Comparison of ENCODE assay signal across 8 mouse cellular contexts in genomic region chr6:83070311-83071219, GRCm38 (mm10). TPM values are rescaled to one million over a fixed set of nuclear protein-coding genes. Genes with fewer than 3 reads are reported as not detected.
DNase-seq lines count a peak whose midpoint lies in the region; ATAC-seq and TF ChIP-seq lines count a peak whose summit lies in the region.

No protein-coding gene starts in this region.

- H3K79me2 ChIP-seq in heart, adult 2 months (replicated peaks; ENCODE audit: control insufficient read depth, insufficient read depth, low read length), result no peaks in the 10 kb centered on the region

- peak overlapping the region; percentile 45 for H3K4me2 ChIP-seq in heart, embryonic 15.5 days
- H3K4me2 ChIP-seq in liver, embryonic 13.5 days, result peak overlapping the region; percentile 29

- no peak for TF ChIP-seq EP300 in heart, adult 2 months (IDR thresholded peaks at IDR 0.05; ENCODE audit: insufficient read depth, low read depth, low read length)

- H3K9me3 ChIP-seq in heart, embryonic 15.5 days (replicated peaks), result no peaks in the 10 kb centered on the region
- H3K9me3 ChIP-seq in liver, embryonic 13.5 days (replicated peaks), result no peaks in the 10 kb centered on the region

- no peak overlapping the region for H3K9ac ChIP-seq in heart, adult 2 months (ENCODE audit: low read depth, low read length)
- no peak overlapping the region for H3K9ac ChIP-seq in heart, embryonic 15.5 days
- no peak overlapping the region for H3K9ac ChIP-seq in liver, embryonic 13.5 days

- no peaks in the 10 kb centered on the region for H3K36me3 ChIP-seq in heart, adult 2 months (ENCODE audit: control insufficient read depth, insufficient read depth, low read length)
- H3K36me3 ChIP-seq in heart, embryonic 15.5 days, result no peaks in the 10 kb centered on the region
- H3K36me3 ChIP-seq in liver, embryonic 13.5 days, result no peaks in the 10 kb centered on the region
- H3K36me3 ChIP-seq in splenic B cell, adult 2 months (ENCODE audit: control insufficient read depth, insufficient read depth, low read length, poor library complexity, severe bottlenecking), result no peaks in the 10 kb centered on the region

- TF ChIP-seq CTCF in heart, adult 2 months (IDR thresholded peaks at IDR 0.05), result no peak
- no peak for TF ChIP-seq CTCF in bone marrow macrophage, adult 2 months (IDR thresholded peaks at IDR 0.05; ENCODE audit: low read depth, low read length)

- intact Hi-C loops in heart, adult 2 months (cut with DNase I), result no loop called here
- intact Hi-C loops in heart, postnatal 25 days (cut with DNase I), result no loop called here

- H3K4me3 ChIP-seq in heart, adult 2 months, result no peak overlapping the region
- peak overlapping the region; percentile 27 for H3K4me3 ChIP-seq in bone marrow macrophage, adult 2 months (ENCODE audit: insufficient read depth, low read length)
- peak overlapping the region; percentile 37 for H3K4me3 ChIP-seq in heart, embryonic 15.5 days
- peak overlapping the region; percentile 38 for H3K4me3 ChIP-seq in liver, embryonic 13.5 days (replicated peaks)

- WGBS in heart, adult 2 months, result 2% methylated on average over 56 of the region's 58 CpGs
- WGBS in heart, embryonic 15.5 days, result 1% methylated on average over 55 of the region's 58 CpGs
- 2% methylated on average over 58 of the region's 58 CpGs for WGBS in liver, embryonic 13.5 days (ENCODE audit: insufficient replicate concordance)

- DNase-seq in heart, adult 2 months, result peak; percentile 45 to 67
- DNase-seq in heart, postnatal 25 days (ENCODE audit: low spot score), result no peak
- peak; percentile 58 to 71 for DNase-seq in B cell, adult 2 months
- no peak for DNase-seq in liver, embryonic 13.5 days
- peak; percentile 50 for DNase-seq in splenic B cell, adult 2 months (ENCODE audit: low read depth, low spot score)
- DNase-seq in urinary bladder, postnatal 25 days (ENCODE audit: low spot score), result no peak

- H3K27ac ChIP-seq in heart, adult 2 months, result no peak overlapping the region
- no peak overlapping the region for H3K27ac ChIP-seq in bone marrow macrophage, adult 2 months (ENCODE audit: insufficient read depth, low read depth, low read length)
- H3K27ac ChIP-seq in heart, embryonic 15.5 days, result no peak overlapping the region
- H3K27ac ChIP-seq in liver, embryonic 13.5 days, result no peak overlapping the region

- no peaks in the 10 kb centered on the region for H3K4me1 ChIP-seq in heart, adult 2 months (ENCODE audit: control insufficient read depth, insufficient read depth, low read length)
- peaks cover 3% of the 10 kb centered on the region; the same call in 1 of the 2 replicates for H3K4me1 ChIP-seq in bone marrow macrophage, adult 2 months (ENCODE audit: control insufficient read depth, insufficient read depth, low read length)
- peaks cover 30% of the 10 kb centered on the region for H3K4me1 ChIP-seq in heart, embryonic 15.5 days (replicated peaks)
- peaks cover 34% of the 10 kb centered on the region for H3K4me1 ChIP-seq in liver, embryonic 13.5 days (replicated peaks)

- peaks cover 40% of the 10 kb centered on the region for H3K27me3 ChIP-seq in heart, adult 2 months (ENCODE audit: control insufficient read depth, insufficient read depth, low read length)
- H3K27me3 ChIP-seq in heart, embryonic 15.5 days, result peaks cover 99% of the 10 kb centered on the region
- H3K27me3 ChIP-seq in liver, embryonic 13.5 days, result peaks cover 100% of the 10 kb centered on the region
- peaks cover 9% of the 10 kb centered on the region for H3K27me3 ChIP-seq in splenic B cell, adult 2 months (ENCODE audit: control insufficient read depth, insufficient read depth, low read length, poor library complexity, severe bottlenecking)

- TF ChIP-seq POLR2A in heart, adult 2 months (IDR thresholded peaks at IDR 0.05; ENCODE audit: insufficient read depth, low read depth, low read length), result no peak
- TF ChIP-seq POLR2A in bone marrow macrophage, adult 2 months (IDR thresholded peaks at IDR 0.05; ENCODE audit: borderline replicate concordance, low read depth, low read length), result no peak

- ATAC-seq in heart, embryonic 15.5 days (replicated peaks; ENCODE audit: insufficient number of reproducible peaks, insufficient read depth, low FRiP score, low read depth), result no peak; the same call in 1 of the 2 replicates
- ATAC-seq in liver, embryonic 13.5 days (ENCODE audit: low read depth), result no peak

RNA-seq across cellular contexts. Expression of gene Tlx2, which starts 0.5 kb away (rescaled TPM):
- not detected for total RNA-seq in heart, adult 2 months (2021)
- 0.14 TPM in 1 of 2 replicates, not detected in the other for polyA plus RNA-seq in heart, adult 2 months (2012; rRNA removed)
- not detected for total RNA-seq in heart, postnatal 25 days (2021)
- not detected in 2 replicates for polyA plus RNA-seq in bone marrow macrophage, adult 2 months (2012; ENCODE audit: insufficient read depth, insufficient read length, missing spikeins)
- 0.37 and 1.5 TPM in 2 replicates for polyA plus RNA-seq in heart, embryonic 15.5 days (2015; fragmentation: Nextera tagmentation; extraction: Ambion mirVana)
- 0.14 TPM in 1 of 2 replicates, not detected in the other for polyA plus RNA-seq in liver, embryonic 13.5 days (2015; fragmentation: Nextera tagmentation; extraction: Ambion mirVana)

RNA-seq across cellular contexts. Expression of gene Pcgf1, which starts 7.1 kb away (rescaled TPM):
- 1 to 10 TPM; 7.7 to 8.0 TPM for total RNA-seq in heart, adult 2 months (2021)
- 11.5 and 15.5 TPM in 2 replicates for polyA plus RNA-seq in heart, adult 2 months (2012; rRNA removed)
- total RNA-seq in heart, postnatal 25 days (2021), result 1 to 10 TPM; 8.0 to 9.6 TPM
- 31.0 and 37.0 TPM in 2 replicates for polyA plus RNA-seq in bone marrow macrophage, adult 2 months (2012; ENCODE audit: insufficient read depth, insufficient read length, missing spikeins)
- 13.8 and 18.6 TPM in 2 replicates for polyA plus RNA-seq in heart, embryonic 15.5 days (2015; fragmentation: Nextera tagmentation; extraction: Ambion mirVana)
- polyA plus RNA-seq in liver, embryonic 13.5 days (2015; fragmentation: Nextera tagmentation; extraction: Ambion mirVana), result 19.3 and 21.2 TPM in 2 replicates

RNA-seq across cellular contexts. Expression of gene Dqx1, which starts 12.9 kb away (rescaled TPM):
- under 1 TPM; 0.65 to 0.80 TPM for total RNA-seq in heart, adult 2 months (2021)
- 1.4 TPM in 2 replicates for polyA plus RNA-seq in heart, adult 2 months (2012; rRNA removed)
- total RNA-seq in heart, postnatal 25 days (2021), result under 1 TPM; 0.36 to 0.52 TPM
- polyA plus RNA-seq in bone marrow macrophage, adult 2 months (2012; ENCODE audit: insufficient read depth, insufficient read length, missing spikeins), result 0.83 and 1.6 TPM in 2 replicates
- 0.28 and 1.1 TPM in 2 replicates for polyA plus RNA-seq in heart, embryonic 15.5 days (2015; fragmentation: Nextera tagmentation; extraction: Ambion mirVana)
- polyA plus RNA-seq in liver, embryonic 13.5 days (2015; fragmentation: Nextera tagmentation; extraction: Ambion mirVana), result 5.3 and 5.6 TPM in 2 replicates

RNA-seq across cellular contexts. Expression of gene Htra2, which starts 15.5 kb away (rescaled TPM):
- total RNA-seq in heart, adult 2 months (2021), result 10 to 100 TPM; 26.9 to 30.4 TPM
- polyA plus RNA-seq in heart, adult 2 months (2012; rRNA removed), result 35.4 and 37.6 TPM in 2 replicates
- 10 to 100 TPM; 31.8 to 33.9 TPM for total RNA-seq in heart, postnatal 25 days (2021)
- polyA plus RNA-seq in bone marrow macrophage, adult 2 months (2012; ENCODE audit: insufficient read depth, insufficient read length, missing spikeins), result 90.8 and 108 TPM in 2 replicates
- 71.2 and 83.4 TPM in 2 replicates for polyA plus RNA-seq in heart, embryonic 15.5 days (2015; fragmentation: Nextera tagmentation; extraction: Ambion mirVana)
- polyA plus RNA-seq in liver, embryonic 13.5 days (2015; fragmentation: Nextera tagmentation; extraction: Ambion mirVana), result 131 and 132 TPM in 2 replicates

RNA-seq across cellular contexts. Expression of gene Lbx2, which starts 15.6 kb away (rescaled TPM):
- 1 to 10 TPM in 1 of 2 experiments, under 1 TPM in 1; 0.84 to 1.5 TPM for total RNA-seq in heart, adult 2 months (2021)
- polyA plus RNA-seq in heart, adult 2 months (2012; rRNA removed), result 1.5 and 2.2 TPM in 2 replicates
- 1 to 10 TPM; 1.3 TPM for total RNA-seq in heart, postnatal 25 days (2021)
- 0.78 TPM in 1 of 2 replicates, not detected in the other for polyA plus RNA-seq in bone marrow macrophage, adult 2 months (2012; ENCODE audit: insufficient read depth, insufficient read length, missing spikeins)
- polyA plus RNA-seq in heart, embryonic 15.5 days (2015; fragmentation: Nextera tagmentation; extraction: Ambion mirVana), result 0.42 and 0.48 TPM in 2 replicates
- polyA plus RNA-seq in liver, embryonic 13.5 days (2015; fragmentation: Nextera tagmentation; extraction: Ambion mirVana), result 0.24 and 0.38 TPM in 2 replicates

Comparison
In these comparisons a context has a peak if more than half of its experiments do, and no peak if none do; other contexts are left out.
1. DNase-seq: peak in heart, adult 2 months (2 of 2), B cell, adult 2 months (2 of 2) and splenic B cell, adult 2 months (single experiment); none in heart, postnatal 25 days (single experiment), liver, embryonic 13.5 days (single experiment) and urinary bladder, postnatal 25 days (single experiment).